Mouse (Mus musculus) thymus, postnatal 14 days (tissue): Measurements from ENCODE around the gene Gm17467.
"Not testable (repeated sequence)": the region's sequence is repeated elsewhere in the genome, so short reads cannot be mapped to it uniquely, and the experiment has no call there.

Experiments used
- DNase-seq: peaks from one replicate; pipeline ENCODE4 v3.0.0; 2021

Gm17467 gene

GRCm38 (mm10) chrX:123704691-123705090, at the start of gene Gm17467:
Gene Gm17467, minus strand, starts transcription at chrX:123704791.
- not testable (repeated sequence) for DNase-seq
